Mouse (Mus musculus) cerebellum, adult 2 months (tissue): ENCODE data around the gene Cxcl3.

ENCODE experiments used
- CTCF ChIP-seq: fragments of 200-500 bp; IDR thresholded peaks from 2 replicates; pipeline ENCODE4 v1.5.1; 2011; ENCODE audit warnings: low read depth, mild to moderate bottlenecking, control low read depth, low read length, moderate library complexity, borderline replicate concordance; ENCODE audit not compliant: insufficient read depth
- POLR2A ChIP-seq: fragments of 200-500 bp; IDR thresholded peaks from 2 replicates; pipeline ENCODE4 v1.6.1; 2011; ENCODE audit warnings: low read length, control low read depth, borderline replicate concordance; ENCODE audit not compliant: insufficient read depth

DNA sequence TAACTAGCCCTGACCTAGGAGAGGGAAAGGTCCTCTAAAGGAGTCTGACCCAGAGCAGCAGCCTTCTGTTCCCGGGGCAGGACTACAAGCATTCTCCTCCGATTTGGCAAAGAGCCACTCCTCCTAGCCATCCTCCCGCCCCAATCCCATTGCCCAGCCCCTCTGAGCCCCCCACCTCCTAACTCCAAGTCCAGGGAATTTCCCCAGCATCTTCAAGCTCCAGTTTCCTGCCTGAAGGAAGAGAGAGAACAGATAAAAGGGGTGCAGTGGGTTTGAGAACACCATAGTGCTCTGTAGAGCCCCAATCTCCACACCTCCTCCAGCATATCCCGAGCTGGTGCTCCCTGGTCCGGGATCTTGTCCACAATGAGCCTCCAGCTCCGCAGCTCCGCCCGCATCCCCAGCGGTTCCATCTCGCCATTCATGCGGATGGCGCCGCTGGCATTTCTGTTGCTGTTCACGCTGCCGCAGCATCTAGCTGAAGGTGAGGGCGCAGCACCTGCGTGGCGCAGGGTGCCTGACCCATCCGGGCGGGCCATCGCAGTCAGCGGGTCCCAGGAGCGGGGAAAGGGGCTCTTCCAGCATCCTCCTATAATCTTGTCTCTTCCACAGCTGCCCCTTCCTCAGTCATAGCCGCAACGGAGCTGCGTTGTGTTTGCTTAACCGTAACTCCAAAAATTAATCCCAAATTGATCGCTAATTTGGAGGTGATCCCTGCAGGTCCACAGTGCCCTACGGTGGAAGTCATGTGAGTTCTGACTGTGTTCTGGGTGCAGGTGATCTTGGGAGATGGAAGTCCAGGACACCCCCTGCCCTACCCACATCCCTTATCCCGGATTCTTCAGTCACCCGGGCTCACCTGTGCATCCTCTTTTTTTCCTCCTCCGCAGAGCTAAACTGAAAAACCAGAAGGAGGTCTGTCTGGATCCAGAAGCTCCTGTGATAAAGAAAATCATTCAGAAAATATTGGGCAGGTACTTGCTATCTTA, 26.5 kb upstream of the Cxcl3 start, which contains the start of gene Cxcl5:
- no peak for TF ChIP-seq POLR2A
- TF ChIP-seq CTCF: no peak
